In genomic region chr6:93061741-93062140, GRCm38 (mm10) we compare ENCODE assay signal across 33 mouse cellular contexts.
"Had no signal": no experiment of that assay in that cellular context is flagged by ENCODE, and none has a peak within 500 bp of the region (broad histone marks: within the 10 kb centered on the region; RNA-seq: fewer than 3 reads in every experiment).

No protein-coding gene starts in this region.

- ATAC-seq: hindbrain, embryonic 16.5 days; hindbrain, postnatal 0 days; inflammation-experienced regulatory T-cells, adult 6 months; intestine, embryonic 15.5 days; intestine, embryonic 16.5 days; intestine, postnatal 0 days had no signal

- DNase-seq: heart, postnatal 10 days; heart, postnatal 14 days; heart, postnatal 4 days; kidney, adult 11 months; kidney, adult 18-20 months; kidney, adult 2 months; kidney, adult 8-10 months; kidney, adult 9 months; kidney, postnatal 10 days; kidney, postnatal 14 days; kidney, postnatal 25 days; kidney, postnatal 36 days; kidney, postnatal 4 days; layer of hippocampus, adult 9-11 months; layer of hippocampus, postnatal 36 days had no signal

- H3K4me2 ChIP-seq: heart, embryonic 11.5 days; heart, embryonic 12.5 days; heart, embryonic 13.5 days; heart, embryonic 15.5 days; hindbrain, embryonic 13.5 days; hindbrain, embryonic 14.5 days; hindbrain, embryonic 15.5 days; intestine, embryonic 15.5 days; kidney, embryonic 15.5 days had no signal

- H3K27ac ChIP-seq: heart, embryonic 10.5 days; heart, embryonic 13.5 days; heart, embryonic 15.5 days; hindbrain, embryonic 13.5 days; hindbrain, embryonic 14.5 days; hindbrain, embryonic 15.5 days; hindbrain, postnatal 0 days; intestine, embryonic 15.5 days; kidney, embryonic 15.5 days; kidney, postnatal 0 days; layer of hippocampus, adult 2 months; left cerebral cortex, adult 2 months had no signal

- H3K36me3 ChIP-seq: heart, embryonic 10.5 days; heart, embryonic 12.5 days; heart, embryonic 13.5 days; heart, embryonic 15.5 days; hindbrain, embryonic 13.5 days; hindbrain, embryonic 15.5 days; intestine, embryonic 15.5 days; kidney, embryonic 15.5 days had no signal

- H3K4me3 ChIP-seq: heart, embryonic 10.5 days; heart, embryonic 12.5 days; heart, embryonic 13.5 days; heart, embryonic 15.5 days; hindbrain, embryonic 13.5 days; hindbrain, embryonic 15.5 days; intestine, embryonic 15.5 days; kidney, embryonic 15.5 days; layer of hippocampus, adult 2 months; left cerebral cortex, adult 2 months had no signal

- H3K9ac ChIP-seq: heart, embryonic 12.5 days; heart, embryonic 13.5 days; heart, embryonic 15.5 days; hindbrain, embryonic 13.5 days; hindbrain, embryonic 14.5 days; hindbrain, embryonic 15.5 days; intestine, embryonic 15.5 days; kidney, embryonic 15.5 days had no signal

- H3K27me3 ChIP-seq: heart, embryonic 12.5 days; heart, embryonic 13.5 days; heart, embryonic 15.5 days; hindbrain, embryonic 13.5 days; hindbrain, embryonic 15.5 days; intestine, embryonic 15.5 days; kidney, embryonic 15.5 days had no signal

- H3K9me3 ChIP-seq: heart, embryonic 10.5 days; heart, embryonic 12.5 days; heart, embryonic 13.5 days; heart, embryonic 15.5 days; hindbrain, embryonic 13.5 days; hindbrain, embryonic 15.5 days; intestine, embryonic 15.5 days; kidney, embryonic 15.5 days had no signal
